In the genomic region with DNA sequence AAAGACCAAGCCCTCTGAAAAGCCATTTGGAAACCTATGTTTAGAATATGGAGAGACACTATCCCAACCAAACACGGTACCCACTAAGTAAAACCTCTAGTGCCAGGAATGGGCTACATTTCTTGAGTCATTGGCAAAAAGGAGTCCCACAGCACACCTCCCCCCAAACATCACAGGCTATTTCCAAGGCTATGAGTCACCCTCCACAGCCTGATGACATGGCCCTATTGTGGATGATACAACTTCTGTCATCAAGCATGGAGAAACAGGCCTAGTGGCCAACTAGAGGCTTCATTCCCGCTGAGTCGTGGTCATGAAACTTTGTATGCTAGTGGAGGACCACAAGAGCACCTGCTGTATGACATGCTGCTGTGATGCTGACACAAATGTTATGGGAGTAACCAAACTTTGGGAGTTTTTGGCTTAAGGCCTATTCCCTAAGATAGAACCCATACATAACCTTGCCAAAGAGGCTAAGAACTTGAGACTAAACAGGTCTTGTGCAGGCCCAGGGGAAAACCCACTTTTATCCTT, we compare ENCODE assay signal across 16 mouse cellular contexts. TPM values are rescaled to one million over a fixed set of nuclear protein-coding genes. Genes with fewer than 3 reads are reported as not detected.
A peak's percentile ranks its signal among the peaks of the same experiment; 100 is the strongest.
DNase-seq lines count a peak whose midpoint lies in the region; ATAC-seq lines count a peak whose summit lies in the region.
"Had no signal": no experiment of that assay in that cellular context is flagged by ENCODE, and none has a peak within 500 bp of the region (broad histone marks: within the 10 kb centered on the region; RNA-seq: fewer than 3 reads in every experiment).

No protein-coding gene starts in this region.

- peak; percentile 73 for DNase-seq in adrenal gland, adult 2 months
- DNase-seq in adrenal gland, postnatal 4 days (ENCODE audit: low spot score in 2 of 2) = no peak
- peak; percentile 69 for DNase-seq in Muller cell, postnatal 12 days (ENCODE audit: inconsistent ontology term)
- peak; percentile 47 to 49 for DNase-seq in adrenal gland, postnatal 36 days
- DNase-seq in embryo, embryonic 10.5 days (ENCODE audit: low spot score) = no peak
- no peak for DNase-seq in right cerebral cortex, postnatal 36 days (ENCODE audit: low spot score in 2 of 2)
- DNase-seq: B cell, adult 2 months; cerebellum, adult 9-10 months; kidney, adult 9 months; kidney, postnatal 4 days; lung, adult 2 months; lung, postnatal 4 days; thymus, postnatal 14 days had no signal

- ATAC-seq in neutrophil, adult 5-6 weeks (ENCODE audit: extremely low read depth, insufficient number of reproducible peaks, low FRiP score, poor library complexity, severe bottlenecking) = 0 out of 2 replicates have a peak, but pooled peaks have one; percentile 6
- ATAC-seq: forebrain, embryonic 16.5 days; liver, embryonic 12.5 days had no signal

RNA-seq across cellular contexts. Expression of a gene that starts 33.5 kb away (rescaled TPM):
- 10 to 100 TPM; 20.1 to 23.7 TPM for total RNA-seq in adrenal gland, adult 2 months (2021)
- 5.1 and 5.5 TPM in 2 replicates for polyA plus RNA-seq in adrenal gland, adult 2 months (2012; rRNA removed)
- total RNA-seq in adrenal gland, postnatal 4 days (2021) = 10 to 100 TPM; 32.5 to 37.1 TPM
- total RNA-seq in adrenal gland, postnatal 36 days (2021) = 10 to 100 TPM; 16.7 to 26.1 TPM
- total RNA-seq in neutrophil, adult 5-6 weeks (2017) = 6.6 and 7.7 TPM in 2 replicates

RNA-seq across cellular contexts. Expression of a gene that starts 44.9 kb away (rescaled TPM):
- total RNA-seq in adrenal gland, adult 2 months (2021) = 10 to 100 TPM; 29.6 to 32.0 TPM
- polyA plus RNA-seq in adrenal gland, adult 2 months (2012; rRNA removed) = 1.6 and 1.8 TPM in 2 replicates
- 10 to 100 TPM; 36.5 to 40.3 TPM for total RNA-seq in adrenal gland, postnatal 4 days (2021)
- 10 to 100 TPM; 35.8 to 36.8 TPM for total RNA-seq in adrenal gland, postnatal 36 days (2021)
- total RNA-seq in neutrophil, adult 5-6 weeks (2017) = 19.4 and 21.5 TPM in 2 replicates

RNA-seq across cellular contexts. Expression of a gene that starts 52.9 kb away (rescaled TPM):
- 1 to 10 TPM; 5.2 to 5.3 TPM for total RNA-seq in adrenal gland, adult 2 months (2021)
- 1.1 and 1.7 TPM in 2 replicates for polyA plus RNA-seq in adrenal gland, adult 2 months (2012; rRNA removed)
- total RNA-seq in adrenal gland, postnatal 4 days (2021) = 10 to 100 TPM; 10.2 to 10.6 TPM
- total RNA-seq in adrenal gland, postnatal 36 days (2021) = 1 to 10 TPM; 6.0 to 7.9 TPM
- total RNA-seq in neutrophil, adult 5-6 weeks (2017) = 8.0 and 8.8 TPM in 2 replicates

Comparison
In these comparisons a context has a peak if more than half of its experiments do, and no peak if none do; other contexts are left out.
1. DNase-seq: peak in adrenal gland, adult 2 months (single experiment), Muller cell, postnatal 12 days (single experiment) and adrenal gland, postnatal 36 days (2 of 2); none in adrenal gland, postnatal 4 days (0 of 2), embryo, embryonic 10.5 days (single experiment) and right cerebral cortex, postnatal 36 days (0 of 2).